Mouse (Mus musculus) kidney, postnatal 0 days (tissue): ENCODE measurements around the gene Plce1. TPM values are rescaled to one million over a fixed set of nuclear protein-coding genes. Genes with fewer than 3 reads are reported as not detected.

ENCODE experiments used
- ATAC-seq: fragments of 200-750 bp; cut with Nextera tagmentation; replicated peaks from 2 replicates; pipeline ENCODE4 v1.8.0; 2017; ENCODE audit warnings: low read depth, moderate number of reproducible peaks, moderate TSS enrichment, moderate library complexity; ENCODE audit not compliant: low FRiP score
- DNase-seq: peaks from one replicate; pipeline ENCODE4 v3.0.0-alpha.2; 2016; ENCODE audit warnings: low spot score
- H3K27ac ChIP-seq: fragments of 300-500 bp; sonication (generic); 2 replicates; pipeline ENCODE4 v1.5.1; 2014; ENCODE audit warnings: mild to moderate bottlenecking
- H3K27me3 ChIP-seq: fragments of 300-500 bp; sonication (generic); 2 replicates; pipeline ENCODE4 v1.6.1; 2014; ENCODE audit warnings: low read length, mixed read lengths; ENCODE audit not compliant: insufficient read depth
- H3K36me3 ChIP-seq: fragments of 300-500 bp; sonication (generic); 2 replicates; pipeline ENCODE4 v1.6.1; 2014; ENCODE audit warnings: low read length, mixed read lengths; ENCODE audit not compliant: insufficient read depth
- H3K4me1 ChIP-seq: fragments of 300-500 bp; sonication (generic); replicated peaks from 2 replicates; pipeline ENCODE4 v1.6.1; 2014; ENCODE audit warnings: antibody characterized with exemption, low read length, mixed read lengths; ENCODE audit not compliant: insufficient read depth
- H3K4me2 ChIP-seq: fragments of 300-500 bp; sonication (generic); 2 replicates; pipeline ENCODE4 v1.6.1; 2014; ENCODE audit warnings: mild to moderate bottlenecking, low read length, moderate library complexity, mixed read lengths
- H3K4me3 ChIP-seq: fragments of 300-500 bp; sonication (generic); replicated peaks from 2 replicates; pipeline ENCODE4 v1.5.1; 2014; ENCODE audit warnings: low read depth, low read length
- H3K9ac ChIP-seq: fragments of 300-500 bp; sonication (generic); 2 replicates; pipeline ENCODE4 v1.6.1; 2014; ENCODE audit warnings: low read depth, low read length
- H3K9me3 ChIP-seq: fragments of 300-500 bp; sonication (generic); replicated peaks from 2 replicates; pipeline ENCODE4 v1.6.1; 2016; ENCODE audit warnings: low read length, inconsistent platforms, mixed read lengths
- CTCF ChIP-seq: IDR thresholded peaks from 2 replicates; pipeline ENCODE4 v1.5.1; 2016; ENCODE audit warnings: antibody characterized with exemption, low read depth, mild to moderate bottlenecking, moderate library complexity
- WGBS: fragments of 180-500 bp; shearing (Covaris S2); extraction: QIAGEN DNeasy Blood & Tissue Kit; methylation state at CpG from one replicate; pipeline ENCODE4 v1.1.7; 2014; 5-methylcytosine and 5-hydroxymethylcytosine counted together
- polyA plus RNA-seq: library from polyadenylated mRNA; unstranded; fragments of >200 nt; fragmentation: Nextera tagmentation; extraction: Ambion mirVana; gene quantifications from 2 replicates; pipeline ENCODE4 v1.2.1, GENCODE M21; 2015

Gene Plce1
- polyA plus RNA-seq, 1 experiment from 2014 or later, result 3.9 TPM

DNA sequence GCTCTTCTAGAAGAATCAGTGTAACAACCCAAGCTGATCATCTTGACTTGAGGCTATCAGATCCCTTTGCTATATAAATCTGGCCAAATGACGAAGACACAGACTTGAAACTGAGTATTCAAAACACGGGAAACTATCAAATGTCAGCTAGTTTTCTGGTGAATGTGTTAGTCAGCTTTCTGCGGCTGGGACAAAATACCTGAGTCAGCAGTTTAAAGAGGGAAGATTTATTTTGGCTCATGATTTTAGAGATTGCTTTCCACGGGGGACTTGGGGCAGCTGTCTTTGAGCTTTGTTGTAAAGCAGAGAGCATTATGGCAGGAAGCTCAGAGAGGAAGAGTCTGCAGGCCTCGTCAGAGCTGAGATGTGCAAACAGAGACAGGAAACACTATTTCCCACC is 35.2 kb upstream of the Plce1 start:
- DNase-seq, result no peak
- no peaks in the 10 kb centered on the region for H3K36me3 ChIP-seq
- WGBS, result 30% methylated on average over 5 of the region's 5 CpGs
- no peak overlapping the region for H3K27ac ChIP-seq
- no peak for ATAC-seq
- no peak for TF ChIP-seq CTCF
- no peaks in the 10 kb centered on the region for H3K9me3 ChIP-seq
- H3K4me1 ChIP-seq, result no peaks in the 10 kb centered on the region
- no peak overlapping the region for H3K4me2 ChIP-seq
- H3K9ac ChIP-seq, result no peak overlapping the region
- no peak overlapping the region for H3K4me3 ChIP-seq
- no peaks in the 10 kb centered on the region for H3K27me3 ChIP-seq

DNA sequence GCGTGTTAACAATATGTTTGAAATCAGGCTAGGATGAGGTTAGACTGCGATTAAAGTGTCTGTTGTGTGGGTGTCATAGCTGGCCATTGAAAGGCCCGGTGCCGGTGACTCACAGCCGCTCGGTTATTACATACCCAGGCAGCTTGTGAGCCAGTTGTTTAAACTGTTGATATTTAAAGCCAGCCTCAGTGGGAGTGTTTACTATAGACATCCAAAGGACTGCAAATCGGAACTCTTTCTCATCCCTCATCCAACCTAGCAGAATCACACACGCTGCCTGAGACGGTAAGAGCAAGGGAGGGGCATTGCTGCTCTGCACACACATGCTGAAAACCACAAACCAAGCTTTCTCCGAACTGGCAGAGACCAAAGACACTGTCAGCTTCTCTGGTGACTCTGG is 25.7 kb upstream of the Plce1 start:
- Histone ChIP-seq H3K4me2 (no peak overlapping the region), H3K4me3 (no peak overlapping the region), H3K36me3 (no peaks in the 10 kb centered on the region), H3K27ac (no peak overlapping the region), H3K4me1 (no peaks in the 10 kb centered on the region), H3K27me3 (no peaks in the 10 kb centered on the region), H3K9ac (no peak overlapping the region), H3K9me3 (no peaks in the 10 kb centered on the region)
- ATAC-seq, result no peak
- no peak for TF ChIP-seq CTCF
- no peak for DNase-seq
- 74% methylated on average over 10 of the region's 10 CpGs for WGBS

DNA sequence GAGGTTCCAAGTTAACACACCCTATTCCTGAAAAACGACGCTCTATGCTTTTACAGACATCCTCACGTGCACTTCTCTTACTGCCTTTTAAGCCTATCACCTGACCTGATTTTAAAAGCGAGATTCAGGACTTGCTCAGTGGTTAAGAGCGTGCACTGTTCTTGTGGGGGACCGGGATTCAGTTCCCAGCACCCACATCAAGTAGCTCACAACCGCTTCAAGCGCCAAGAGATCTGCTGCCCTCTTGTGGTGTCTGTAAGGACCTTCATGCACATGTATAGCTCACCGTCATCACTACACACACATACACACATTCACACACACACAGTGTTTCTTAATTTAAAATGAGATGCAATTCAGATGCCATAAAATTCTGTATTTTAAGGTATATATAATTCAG is 21.9 kb upstream of the Plce1 start:
- WGBS, result 96% methylated on average over 9 of the region's 9 CpGs

DNA sequence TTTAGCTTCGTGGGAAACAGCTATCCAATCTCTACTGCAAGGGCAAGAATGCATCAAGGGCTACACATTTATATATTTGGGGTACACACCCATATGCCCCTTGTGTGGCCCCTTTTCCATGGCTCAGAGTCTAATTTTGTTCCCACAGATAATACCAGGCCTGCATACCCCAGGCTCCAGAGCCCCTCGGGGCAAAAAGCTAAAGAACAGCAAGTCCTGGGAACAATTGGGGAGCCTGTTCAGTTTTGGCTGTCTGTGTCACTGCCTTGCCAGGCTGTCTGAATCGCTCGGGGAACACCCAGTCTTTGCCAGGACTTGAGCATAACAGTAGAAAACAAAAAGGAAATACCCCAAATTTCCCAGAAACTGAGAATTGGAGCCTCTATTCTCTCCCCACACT is 20.2 kb upstream of the Plce1 start:
- no peak for DNase-seq
- Histone ChIP-seq H3K27me3 (no peaks in the 10 kb centered on the region), H3K36me3 (no peaks in the 10 kb centered on the region), H3K4me2 (no peak overlapping the region), H3K9ac (no peak overlapping the region), H3K4me1 (no peaks in the 10 kb centered on the region), H3K27ac (no peak overlapping the region), H3K9me3 (no peaks in the 10 kb centered on the region), H3K4me3 (no peak overlapping the region)
- ATAC-seq, result no peak
- WGBS, result 83% methylated on average over 4 of the region's 4 CpGs
- TF ChIP-seq CTCF, result no peak

More for the DNA sequence above, 21.9 kb upstream of the Plce1 start:
- Histone ChIP-seq H3K9ac (no peak overlapping the region), H3K4me3 (no peak overlapping the region), H3K27ac (no peak overlapping the region), H3K36me3 (no peaks in the 10 kb centered on the region), H3K27me3 (no peaks in the 10 kb centered on the region), H3K4me2 (no peak overlapping the region), H3K9me3 (no peaks in the 10 kb centered on the region), H3K4me1 (no peaks in the 10 kb centered on the region)
- TF ChIP-seq CTCF, result no peak
- ATAC-seq (no peak), DNase-seq (no peak)

DNA sequence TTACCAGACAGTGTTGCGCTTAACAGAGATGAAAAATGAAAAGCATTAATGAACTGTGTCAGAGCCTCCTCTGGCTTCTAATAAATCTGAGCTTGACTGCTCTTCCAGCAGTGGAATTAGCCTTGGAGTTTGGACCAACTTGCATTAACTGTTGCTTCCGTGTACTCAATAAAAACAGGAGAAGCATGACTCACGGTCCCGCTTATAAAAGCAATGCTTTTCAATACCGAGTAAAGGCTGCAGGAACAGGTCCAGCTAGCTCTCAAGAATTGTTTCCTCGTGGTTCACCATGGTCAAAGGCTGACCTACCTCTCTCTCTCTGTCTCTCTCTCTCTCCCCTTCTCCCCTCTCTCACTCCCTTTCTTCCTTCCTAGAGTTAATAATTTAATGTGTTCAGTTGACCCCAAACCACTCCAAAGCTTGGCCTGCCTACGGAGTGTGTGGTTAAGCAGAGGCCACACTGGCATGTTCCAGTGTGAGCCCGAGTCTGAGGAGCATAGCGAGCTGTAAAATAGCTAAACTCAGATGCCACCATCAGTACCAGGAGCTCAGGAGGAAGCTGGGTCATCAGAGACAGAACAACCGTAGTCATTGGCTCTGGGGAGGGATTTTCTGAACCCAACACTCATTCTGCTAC is 10.5 kb upstream of the Plce1 start:
- H3K27me3 ChIP-seq, result no peaks in the 10 kb centered on the region
- DNase-seq, result no peak
- ATAC-seq, result no peak
- no peak overlapping the region for H3K4me2 ChIP-seq
- no peaks in the 10 kb centered on the region for H3K9me3 ChIP-seq
- H3K4me1 ChIP-seq, result no peaks in the 10 kb centered on the region
- no peaks in the 10 kb centered on the region for H3K36me3 ChIP-seq
- WGBS, result 39% methylated on average over 10 of the region's 10 CpGs
- peak overlapping the region; percentile 13; the same call in 1 of the 2 replicates for H3K27ac ChIP-seq
- no peak overlapping the region for H3K9ac ChIP-seq
- no peak for TF ChIP-seq CTCF
- H3K4me3 ChIP-seq, result no peak overlapping the region

GRCm38 (mm10) chr19:38475394-38475793 is 5.5 kb upstream of the Plce1 start:
- Histone ChIP-seq H3K4me2 (no peak overlapping the region), H3K27ac (no peak overlapping the region), H3K36me3 (no peaks in the 10 kb centered on the region), H3K9me3 (no peaks in the 10 kb centered on the region), H3K4me1 (no peaks in the 10 kb centered on the region), H3K4me3 (no peak overlapping the region), H3K9ac (no peak overlapping the region), H3K27me3 (peaks cover 5% of the 10 kb centered on the region; the same call in 1 of the 2 replicates)
- ATAC-seq (no peak), DNase-seq (no peak)
- 43% methylated on average over 7 of the region's 7 CpGs for WGBS
- no peak for TF ChIP-seq CTCF

GRCm38 (mm10) chr19:38478286-38478685 is 2.6 kb upstream of the Plce1 start:
- no peak overlapping the region for H3K9ac ChIP-seq
- DNase-seq (peak; percentile 71), ATAC-seq (peak; percentile 42; the same call in 1 of the 2 replicates)
- WGBS, result 23% methylated on average over 5 of the region's 5 CpGs
- no peak overlapping the region for H3K27ac ChIP-seq
- H3K27me3 ChIP-seq, result peaks cover 5% of the 10 kb centered on the region
- H3K4me3 ChIP-seq, result no peak overlapping the region
- H3K4me1 ChIP-seq, result no peaks in the 10 kb centered on the region
- no peak for TF ChIP-seq CTCF
- no peak overlapping the region for H3K4me2 ChIP-seq
- no peaks in the 10 kb centered on the region for H3K9me3 ChIP-seq
- H3K36me3 ChIP-seq, result no peaks in the 10 kb centered on the region
